Mouse (Mus musculus) MEL (cell line): Measurements from ENCODE around the gene Tm4sf20. TPM values are rescaled to one million over a fixed set of nuclear protein-coding genes. Genes with fewer than 3 reads are reported as not detected.

ENCODE experiments used
- DNase-seq: peaks from one replicate; pipeline ENCODE4 v3.0.0; 2011; ENCODE audit warnings: low read depth, low spot score
- H3K27ac ChIP-seq: 2 replicates; pipeline ENCODE4 v1.5.1; 2012; ENCODE audit warnings: low read depth, mild to moderate bottlenecking, control low read depth, low read length, moderate library complexity; ENCODE audit not compliant: control insufficient read depth
- H3K27me3 ChIP-seq, 2 experiments: fragments of 150-350 bp in 1 of 2; sonication (generic) in 1 of 2; 2 replicates each; pipeline ENCODE4 v1.6.1; 2012; ENCODE audit warnings: low read length in 2 of 2, mild to moderate bottlenecking in 2 of 2, improper control_type of control experiment in 1 of 2, moderate library complexity in 1 of 2; ENCODE audit not compliant: insufficient read depth in 2 of 2, control insufficient read depth in 1 of 2
- H3K36me3 ChIP-seq, 2 experiments: 2 replicates each; pipeline ENCODE4 v1.6.1; 2012 to 2014; ENCODE audit warnings: low read length in 2 of 2, improper control_type of control experiment in 1 of 2, inconsistent platforms in 1 of 2, mild to moderate bottlenecking in 1 of 2; ENCODE audit not compliant: insufficient read depth in 2 of 2, control insufficient read depth in 1 of 2
- H3K4me1 ChIP-seq, 2 experiments: fragments of 150-350 bp in 1 of 2; sonication (generic) in 1 of 2; 2 replicates each; pipeline ENCODE4 v1.6.1; 2012; ENCODE audit warnings: low read length in 2 of 2, improper control_type of control experiment in 1 of 2, mild to moderate bottlenecking in 1 of 2; ENCODE audit not compliant: insufficient read depth in 2 of 2, control insufficient read depth in 1 of 2
- H3K4me3 ChIP-seq, 2 experiments: fragments of 150-350 bp in 1 of 2; sonication (generic) in 1 of 2; 2 replicates each; pipeline ENCODE4 v1.5.1; 2012; ENCODE audit warnings: low read depth in 2 of 2, low read length in 2 of 2, mild to moderate bottlenecking in 2 of 2, moderate library complexity in 2 of 2, control low read depth in 1 of 2, improper control_type of control experiment in 1 of 2; ENCODE audit not compliant: control insufficient read depth in 1 of 2, insufficient read depth in 1 of 2
- H3K79me2 ChIP-seq: 2 replicates; pipeline ENCODE4 v1.6.1; 2012; ENCODE audit warnings: mild to moderate bottlenecking, low read length, moderate library complexity; ENCODE audit not compliant: control insufficient read depth, poor library complexity, insufficient read depth
- H3K9ac ChIP-seq: 2 replicates; pipeline ENCODE4 v1.6.1; 2012; ENCODE audit warnings: low read depth, mild to moderate bottlenecking, control low read depth, low read length, moderate library complexity; ENCODE audit not compliant: control insufficient read depth, poor library complexity, severe bottlenecking
- H3K9me3 ChIP-seq: fragments of 150-350 bp; sonication (generic); replicated peaks from 2 replicates; pipeline ENCODE4 v1.6.1; 2012; ENCODE audit warnings: mild to moderate bottlenecking, low read length, improper control_type of control experiment, moderate library complexity; ENCODE audit not compliant: insufficient read depth
- BHLHE40 ChIP-seq: IDR thresholded peaks from 2 replicates; pipeline ENCODE4 v1.6.1; 2012; ENCODE audit warnings: low read depth, mild to moderate bottlenecking, inconsistent platforms, low read length, improper control_type of control experiment, borderline replicate concordance
- CTCF ChIP-seq, 3 experiments: IDR thresholded peaks in 2 of 3; conservative IDR thresholded peaks in 1 of 3; 2 replicates each; pipeline ENCODE4 v1.5.1; 2011 to 2012; ENCODE audit warnings: low read length in 3 of 3, low read depth in 2 of 3, mild to moderate bottlenecking in 2 of 3, improper control_type of control experiment in 1 of 3, inconsistent platforms in 1 of 3, mixed read lengths in 1 of 3, moderate library complexity in 1 of 3; ENCODE audit not compliant: control insufficient read depth in 1 of 3, insufficient read depth in 1 of 3, poor library complexity in 1 of 3, severe bottlenecking in 1 of 3
- E2F4 ChIP-seq: IDR thresholded peaks from 2 replicates; pipeline ENCODE4 v1.6.1; 2011; ENCODE audit warnings: low read depth, low read length, improper control_type of control experiment, borderline replicate concordance
- ELF1 ChIP-seq: IDR thresholded peaks from 2 replicates; pipeline ENCODE4 v1.6.1; 2014; ENCODE audit warnings: low read depth, mild to moderate bottlenecking, inconsistent platforms, low read length, improper control_type of control experiment, moderate library complexity
- ETS1 ChIP-seq: IDR thresholded peaks from 2 replicates; pipeline ENCODE4 v1.6.1; 2012; ENCODE audit warnings: low read depth, mild to moderate bottlenecking, inconsistent platforms, low read length, improper control_type of control experiment, moderate library complexity
- GABPA ChIP-seq: IDR thresholded peaks from 2 replicates; pipeline ENCODE4 v1.6.1; 2012; ENCODE audit warnings: low read depth, mild to moderate bottlenecking, inconsistent platforms, low read length, improper control_type of control experiment, moderate library complexity
- GATA1 ChIP-seq: IDR thresholded peaks from 2 replicates; pipeline ENCODE4 v1.6.1; 2011; ENCODE audit warnings: low read depth, low read length, improper control_type of control experiment
- HCFC1 ChIP-seq: IDR thresholded peaks from 2 replicates; pipeline ENCODE4 v1.6.1; 2012; ENCODE audit warnings: low read depth, mild to moderate bottlenecking, inconsistent platforms, low read length, improper control_type of control experiment, moderate library complexity
- KAT2A ChIP-seq: conservative IDR thresholded peaks from 2 replicates; pipeline ENCODE4 v1.6.1; 2012; ENCODE audit warnings: low read depth, low read length, improper control_type of control experiment, inconsistent platforms
- MAFK ChIP-seq: IDR thresholded peaks from 2 replicates; pipeline ENCODE4 v1.6.1; 2011; ENCODE audit warnings: low read depth, mild to moderate bottlenecking, low read length, improper control_type of control experiment, borderline replicate concordance
- MAZ ChIP-seq: IDR thresholded peaks from 2 replicates; pipeline ENCODE4 v1.6.1; 2012; ENCODE audit warnings: low read depth, mild to moderate bottlenecking, inconsistent platforms, low read length, improper control_type of control experiment
- MXI1 ChIP-seq: IDR thresholded peaks from 2 replicates; pipeline ENCODE4 v1.6.1; 2011; ENCODE audit warnings: mild to moderate bottlenecking, low read depth, low read length, improper control_type of control experiment
- MYC ChIP-seq: IDR thresholded peaks from 2 replicates; pipeline ENCODE4 v1.6.1; 2011; ENCODE audit warnings: low read depth, mild to moderate bottlenecking, low read length, improper control_type of control experiment, moderate library complexity
- NELFE ChIP-seq: IDR thresholded peaks from 2 replicates; pipeline ENCODE4 v1.6.1; 2011; ENCODE audit warnings: low read depth, low read length, improper control_type of control experiment
- POLR2A ChIP-seq, 2 experiments: IDR thresholded peaks; 2 replicates each; pipeline ENCODE4 v1.6.1; 2011 to 2012; ENCODE audit warnings: low read length in 2 of 2, mild to moderate bottlenecking in 2 of 2, control low read depth in 1 of 2, improper control_type of control experiment in 1 of 2, low read depth in 1 of 2, moderate library complexity in 1 of 2; ENCODE audit not compliant: control insufficient read depth in 1 of 2, insufficient read depth in 1 of 2, poor library complexity in 1 of 2
- POLR2AphosphoS5 ChIP-seq: IDR thresholded peaks from 2 replicates; pipeline ENCODE4 v1.6.1; 2012; ENCODE audit warnings: low read depth, borderline replicate concordance, mild to moderate bottlenecking, inconsistent platforms, low read length, moderate library complexity, mixed read lengths
- RCOR1 ChIP-seq: IDR thresholded peaks from 2 replicates; pipeline ENCODE4 v1.6.1; 2012; ENCODE audit warnings: low read depth, mild to moderate bottlenecking, inconsistent platforms, low read length, improper control_type of control experiment
- SIN3A ChIP-seq: IDR thresholded peaks from 2 replicates; pipeline ENCODE4 v1.6.1; 2012; ENCODE audit warnings: low read length, improper control_type of control experiment, inconsistent platforms
- SMC3 ChIP-seq: IDR thresholded peaks from 2 replicates; pipeline ENCODE4 v1.6.1; 2011; ENCODE audit warnings: low read depth, low read length, improper control_type of control experiment
- TAL1 ChIP-seq: IDR thresholded peaks from 2 replicates; pipeline ENCODE4 v1.6.1; 2012; ENCODE audit warnings: mild to moderate bottlenecking, inconsistent platforms, low read length, moderate library complexity, mixed read lengths
- TBP ChIP-seq: IDR thresholded peaks from 2 replicates; pipeline ENCODE4 v1.8.0; 2011; ENCODE audit warnings: low read depth, low read length, improper control_type of control experiment
- USF1 ChIP-seq: IDR thresholded peaks from 2 replicates; pipeline ENCODE4 v1.6.1; 2014; ENCODE audit warnings: low read depth, mild to moderate bottlenecking, inconsistent platforms, low read length, improper control_type of control experiment, moderate library complexity
- ZC3H11A ChIP-seq: IDR thresholded peaks from 2 replicates; pipeline ENCODE4 v1.6.1; 2012; ENCODE audit warnings: low read depth, mild to moderate bottlenecking, inconsistent platforms, low read length, improper control_type of control experiment
- ZKSCAN1 ChIP-seq: IDR thresholded peaks from 2 replicates; pipeline ENCODE4 v1.6.1; 2012; ENCODE audit warnings: low read depth, mild to moderate bottlenecking, inconsistent platforms, low read length, improper control_type of control experiment, moderate library complexity
- ZNF384 ChIP-seq: IDR thresholded peaks from 2 replicates; pipeline ENCODE4 v1.6.1; 2012; ENCODE audit warnings: low read depth, mild to moderate bottlenecking, inconsistent platforms, low read length, improper control_type of control experiment
- polyA plus RNA-seq, 2 experiments: library from polyadenylated mRNA; stranded (reverse) in 1 of 2; unstranded in 1 of 2; fragments of >175 nt in 1 of 2; fragments of >200 nt in 1 of 2; gene quantifications; 2 replicates each; pipeline versions ENCODE4 v1.2.1 to v1.2.4; 2012; ENCODE audit warnings: low replicate concordance in 2 of 2, low read depth in 1 of 2; ENCODE audit not compliant: insufficient read length in 2 of 2, insufficient read depth in 1 of 2, missing spikeins in 1 of 2
- total RNA-seq: library from RNA; depleted of rRNA; stranded (reverse); fragments of 300-350 nt; gene quantifications from 2 replicates; pipeline ENCODE4 v1.2.3, GENCODE M21; 2012

Tm4sf20 gene
- total and polyA plus RNA-seq, 3 experiments: not detected

GRCm38 (mm10) chr1:82779388-82779966, 11.2 kb upstream of the Tm4sf20 start:
- H3K36me3 ChIP-seq: no peaks in the 10 kb centered on the region
- no peak overlapping the region for H3K4me3 ChIP-seq
- H3K27ac ChIP-seq: no peak overlapping the region
- no peak for DNase-seq
- TF ChIP-seq POLR2AphosphoS5 (no peak), TAL1 (no peak), MYC (no peak), HCFC1 (no peak), USF1 (no peak), E2F4 (no peak), ZKSCAN1 (no peak), MXI1 (no peak), MAFK (no peak), NELFE (no peak), ELF1 (no peak), MAZ (no peak), ETS1 (no peak), POLR2A (IDR thresholded peaks at IDR 0.05; ENCODE audit: control insufficient read depth in 1 of 2, insufficient read depth in 1 of 2, low read depth in 1 of 2, low read length in 2 of 2, poor library complexity in 1 of 2) (no peak), TBP (no peak), SIN3A (no peak), GABPA (no peak), CTCF (IDR thresholded peaks at IDR 0.05 in 2 of 3, conservative IDR thresholded peaks at IDR 0.05 in 1 of 3; ENCODE audit: control insufficient read depth in 1 of 3, insufficient read depth in 1 of 3, low read depth in 2 of 3, low read length in 3 of 3, poor library complexity in 1 of 3, severe bottlenecking in 1 of 3) (no peak), GATA1 (no peak), RCOR1 (no peak)
- TF ChIP-seq, all 39 proteins: peak for 0
- Histone ChIP-seq H3K9me3 (no peaks in the 10 kb centered on the region), H3K27me3 (no peaks in the 10 kb centered on the region), H3K9ac (no peak overlapping the region), H3K4me1 (no peaks in the 10 kb centered on the region), H3K79me2 (no peaks in the 10 kb centered on the region)

GRCm38 (mm10) chr1:82775293-82775692, 7.0 kb upstream of the Tm4sf20 start:
- Histone ChIP-seq H3K9ac (no peak overlapping the region), H3K9me3 (no peaks in the 10 kb centered on the region), H3K79me2 (no peaks in the 10 kb centered on the region; the same call in 1 of the 2 replicates), H3K4me3 (no peak overlapping the region), H3K27me3 (no peaks in the 10 kb centered on the region), H3K36me3 (peaks cover 0 to 7% of the 10 kb centered on the region in 2 experiments; a peak in 2 of 4 replicates), H3K4me1 (peaks cover 0 to 8% of the 10 kb centered on the region in 2 experiments; a peak in 1 of 4 replicates), H3K27ac (no peak overlapping the region)
- TF ChIP-seq GABPA (no peak), BHLHE40 (no peak), ELF1 (no peak), SMC3 (no peak), KAT2A (no peak), ZC3H11A (no peak), TAL1 (no peak), MAFK (no peak), GATA1 (no peak), NELFE (no peak), ZNF384 (no peak)
- no peak for DNase-seq
